Mouse (Mus musculus): Measurements from ENCODE around the gene Aaas.

The Aaas gene

GRCm38 (mm10) chr15:102308717-102309116 lies 41.9 kb downstream of the Aaas start:
- DNase-seq, result no peak

- no peak for DNase-seq
These were observed 48.0 kb downstream of the Aaas start for GRCm38 (mm10) chr15:102302542-102302941.

- DNase-seq, result no peak
These were observed 54.1 kb downstream of the Aaas start for GRCm38 (mm10) chr15:102296368-102297006.

GRCm38 (mm10) chr15:102295633-102296367 lies 54.8 kb downstream of the Aaas start, which contains the start of gene Espl1:
Espl1 (plus strand) TSS chr15:102296266.
- DNase-seq, result peak; percentile 96

Measured in kidney, postnatal 14 days (tissue).